Mouse (Mus musculus) liver, postnatal 0 days (tissue): Measurements from ENCODE around the gene Tcn2.

Experiments used
- CTCF ChIP-seq: sonication (generic); IDR thresholded peaks from 2 replicates; pipeline ENCODE4 v1.5.1; 2016; ENCODE audit warnings: antibody characterized with exemption, low read depth
- EP300 ChIP-seq: IDR thresholded peaks from 2 replicates; pipeline ENCODE4 v1.6.1; 2016; ENCODE audit warnings: antibody characterized with exemption, low read depth, mild to moderate bottlenecking

- TF ChIP-seq CTCF = no peak
- TF ChIP-seq EP300 = no peak
Measured at GRCm38 (mm10) chr11:3883711-3884110, 48.2 kb downstream of the Tcn2 start.
